Mouse (Mus musculus) limb, embryonic 14.5 days (tissue): ENCODE measurements around the gene Lig4. TPM values are rescaled to one million over a fixed set of nuclear protein-coding genes. Genes with fewer than 3 reads are reported as not detected.
A peak's percentile ranks its signal among the peaks of the same experiment; 100 is the strongest.

Source experiments
- ATAC-seq: fragments of 200-750 bp; cut with Nextera tagmentation; 2 replicates; pipeline ENCODE4 v1.8.0; 2017; ENCODE audit warnings: low read depth, moderate number of reproducible peaks, moderate TSS enrichment; ENCODE audit not compliant: low FRiP score
- DNase-seq: peaks from one replicate; pipeline ENCODE4 v3.0.0-alpha.2; 2015; ENCODE audit warnings: low spot score
- H3K27ac ChIP-seq: fragments of 300-500 bp; sonication (generic); replicated peaks from 2 replicates; pipeline ENCODE4 v1.5.1; 2014; ENCODE audit warnings: low read depth, mild to moderate bottlenecking, low read length, moderate library complexity, mixed read lengths
- H3K27me3 ChIP-seq: fragments of 300-500 bp; sonication (generic); 2 replicates; pipeline ENCODE4 v1.6.1; 2014; ENCODE audit warnings: low read length, mixed read lengths; ENCODE audit not compliant: control insufficient read depth, insufficient read depth
- H3K36me3 ChIP-seq: fragments of 300-500 bp; sonication (generic); 2 replicates; pipeline ENCODE4 v1.6.1; 2014; ENCODE audit warnings: mild to moderate bottlenecking, low read length, moderate library complexity, mixed read lengths; ENCODE audit not compliant: control insufficient read depth, insufficient read depth
- H3K4me1 ChIP-seq: fragments of 300-500 bp; sonication (generic); 2 replicates; pipeline ENCODE4 v1.6.1; 2014; ENCODE audit warnings: antibody characterized with exemption, low read length, mixed read lengths; ENCODE audit not compliant: control insufficient read depth, insufficient read depth
- H3K4me2 ChIP-seq: fragments of 300-500 bp; sonication (generic); replicated peaks from 2 replicates; pipeline ENCODE4 v1.6.1; 2014; ENCODE audit warnings: low read depth, mild to moderate bottlenecking, low read length, moderate library complexity; ENCODE audit not compliant: severe bottlenecking
- H3K4me3 ChIP-seq: fragments of 300-500 bp; sonication (generic); replicated peaks from 2 replicates; pipeline ENCODE4 v1.5.1; 2014; ENCODE audit warnings: low read length
- H3K9ac ChIP-seq: fragments of 300-500 bp; sonication (generic); 2 replicates; pipeline ENCODE4 v1.6.1; 2014; ENCODE audit warnings: mild to moderate bottlenecking, low read depth, low read length, moderate library complexity; ENCODE audit not compliant: severe bottlenecking
- H3K9me3 ChIP-seq: fragments of 300-500 bp; sonication (generic); 2 replicates; pipeline ENCODE4 v1.6.1; 2016; ENCODE audit warnings: low read length; ENCODE audit not compliant: control insufficient read depth
- POLR2A ChIP-seq: fragments of 200-500 bp; IDR thresholded peaks from 2 replicates; pipeline ENCODE4 v1.8.0; 2012; ENCODE audit warnings: inconsistent platforms, mild to moderate bottlenecking, moderate library complexity, borderline replicate concordance; ENCODE audit not compliant: insufficient read depth, insufficient read length; ENCODE audit errors: extremely low read depth
- WGBS: fragments of 180-500 bp; shearing (Covaris S2); extraction: QIAGEN DNeasy Blood & Tissue Kit; methylation state at CpG from one replicate; pipeline ENCODE4 v1.1.7; 2014; 5-methylcytosine and 5-hydroxymethylcytosine counted together
- polyA plus RNA-seq, 2 experiments: library from polyadenylated mRNA; depleted of rRNA in 1 of 2; stranded (reverse) in 1 of 2; unstranded in 1 of 2; fragments of >200 nt; fragmentation: Nextera tagmentation in 1 of 2; extraction: Ambion mirVana in 1 of 2; gene quantifications; 2 replicates each; pipeline versions ENCODE4 v1.2.1 to v1.2.3; 2012 to 2014

Gene Lig4
- 3.6 and 4.5 TPM in 2 replicates for polyA plus RNA-seq (2012; rRNA removed)
- polyA plus RNA-seq (2014; fragmentation: Nextera tagmentation; extraction: Ambion mirVana), result 5.0 and 5.3 TPM in 2 replicates

DNA sequence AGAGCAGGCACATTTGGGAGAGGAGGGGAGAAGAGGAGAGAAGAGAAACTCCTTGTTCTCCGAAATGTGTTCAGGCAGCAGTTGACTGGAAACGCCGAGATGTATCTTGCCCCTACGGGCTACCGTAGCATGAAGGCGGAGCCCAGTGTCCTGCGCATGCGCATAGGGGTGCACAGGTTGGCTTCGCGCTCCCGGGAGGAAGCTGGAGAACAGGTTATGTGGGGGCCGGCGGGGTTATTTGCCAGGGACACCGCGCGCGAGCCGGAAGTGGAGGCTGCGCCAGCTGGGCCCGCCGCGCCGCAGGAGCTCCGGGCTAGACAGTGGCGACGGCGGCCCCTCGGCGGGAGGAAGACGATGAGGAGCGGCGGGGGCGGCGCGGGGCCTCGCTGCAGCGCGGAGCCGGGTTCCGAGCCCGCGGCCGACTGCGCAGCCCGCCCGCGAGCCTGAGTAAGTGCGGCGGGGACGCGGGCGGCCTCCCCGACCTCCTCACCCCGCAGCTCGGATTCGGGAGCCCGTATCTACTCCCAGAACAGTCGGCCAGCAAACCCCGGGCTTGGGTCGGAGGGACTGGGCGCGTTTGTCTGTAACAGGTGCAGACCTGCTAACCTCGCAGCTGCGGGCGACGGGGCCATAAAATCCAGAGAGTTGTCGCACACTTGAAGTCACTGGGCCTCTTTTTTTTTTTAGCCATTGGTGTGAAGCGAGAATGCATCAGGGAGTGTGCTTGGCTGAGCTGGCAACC is at the start of gene Lig4, which contains the start of gene Abhd13:
Gene Lig4 (minus strand): TSS at position 114 of the 742 bp plus-strand sequence.
Gene Abhd13 (plus strand): TSS at position 135 of the 742 bp plus-strand sequence.
- TF ChIP-seq POLR2A, result peak; percentile 48; the same call in 1 of the 2 replicates
- H3K4me2 ChIP-seq, result peak within 1 kb of the TSS; percentile 48
- H3K4me1 ChIP-seq, result peaks cover 25% of the 10 kb centered on the region
- no peaks in the 10 kb centered on the region for H3K27me3 ChIP-seq
- H3K27ac ChIP-seq, result peak within 1 kb of the TSS; percentile 68
- peaks cover 8% of the 10 kb centered on the region for H3K36me3 ChIP-seq
- H3K9ac ChIP-seq, result peak within 1 kb of the TSS; percentile 80
- peak within 1 kb of the TSS; percentile 70 for H3K4me3 ChIP-seq
- no peaks in the 10 kb centered on the region for H3K9me3 ChIP-seq
- WGBS, result under 1% methylated on average over 53 of the region's 68 CpGs
- peak; percentile 97 for DNase-seq
- ATAC-seq, result peak; percentile 81

DNA sequence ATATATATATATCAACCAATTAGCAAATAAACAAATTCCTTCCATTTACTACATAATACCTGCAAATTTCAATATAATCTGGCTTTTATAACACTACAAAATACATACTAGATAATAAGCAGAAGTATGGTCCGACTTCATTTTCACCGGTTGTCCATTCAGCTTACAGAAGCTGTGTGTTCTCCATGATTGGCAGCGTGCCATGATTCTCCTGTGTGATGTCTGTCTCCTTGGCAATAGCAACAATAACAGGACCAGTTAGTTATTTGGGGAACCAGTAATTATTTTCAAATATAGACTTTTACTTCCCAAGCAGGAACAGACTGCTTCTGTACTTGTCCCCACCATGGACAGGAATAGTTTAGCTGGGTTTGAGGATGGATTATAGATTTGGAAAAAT is 39.7 kb upstream of the Lig4 start:
- no peak; the same call in 1 of the 2 replicates for ATAC-seq

DNA sequence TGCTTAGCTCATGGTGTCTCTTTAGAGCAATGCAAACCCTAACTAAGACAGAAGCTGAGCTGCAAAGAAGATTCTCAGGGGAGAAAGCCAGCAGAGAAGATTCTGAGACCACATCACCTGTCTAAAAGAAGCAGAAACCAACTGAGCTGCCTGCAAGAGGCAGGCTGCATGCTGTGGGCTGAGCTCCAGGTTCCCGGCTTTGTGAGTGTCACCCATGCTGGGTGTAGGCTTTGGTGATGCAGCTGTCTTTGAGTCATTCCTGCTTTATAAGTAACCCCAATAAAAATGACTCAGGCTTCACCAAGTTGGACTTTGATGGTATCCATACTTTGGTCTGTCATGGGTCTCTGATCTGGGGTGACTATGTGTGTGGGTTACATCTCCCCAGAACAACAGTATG is 38.8 kb upstream of the Lig4 start:
- WGBS, result 74% methylated on average over 1 of the region's 1 CpGs
- H3K27me3 ChIP-seq, result no peaks in the 10 kb centered on the region
- H3K9ac ChIP-seq, result no peak overlapping the region
- H3K9me3 ChIP-seq, result no peaks in the 10 kb centered on the region
- ATAC-seq (no peak), DNase-seq (no peak)
- H3K4me3 ChIP-seq, result no peak overlapping the region
- H3K4me2 ChIP-seq, result no peak overlapping the region
- TF ChIP-seq POLR2A, result no peak
- no peak overlapping the region for H3K27ac ChIP-seq
- H3K4me1 ChIP-seq, result no peaks in the 10 kb centered on the region
- H3K36me3 ChIP-seq, result no peaks in the 10 kb centered on the region

More for the DNA sequence above, 39.7 kb upstream of the Lig4 start:
- Histone ChIP-seq H3K27ac (no peak overlapping the region), H3K9ac (no peak overlapping the region), H3K36me3 (no peaks in the 10 kb centered on the region), H3K4me2 (no peak overlapping the region), H3K27me3 (no peaks in the 10 kb centered on the region), H3K4me3 (no peak overlapping the region), H3K4me1 (no peaks in the 10 kb centered on the region), H3K9me3 (no peaks in the 10 kb centered on the region)
- WGBS, result 80% methylated on average over 3 of the region's 3 CpGs
- no peak for TF ChIP-seq POLR2A
- DNase-seq, result peak; percentile 22

DNA sequence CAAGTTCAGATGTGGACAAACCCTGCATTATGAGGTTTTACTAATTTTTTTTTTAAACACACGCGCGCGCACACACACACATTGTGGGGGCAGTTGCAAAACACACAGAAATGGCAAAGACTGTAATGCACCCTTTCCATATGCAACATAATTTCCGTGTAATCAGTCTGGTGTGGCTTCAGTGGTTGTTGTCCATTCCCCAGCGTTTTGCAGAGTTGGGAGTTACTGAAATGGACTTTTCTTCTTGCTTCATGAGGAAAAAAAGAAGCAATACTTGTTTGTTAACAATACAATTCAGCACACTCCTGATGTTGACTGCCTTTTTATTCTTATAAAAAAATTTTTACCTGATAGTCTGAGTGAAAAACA is 30.2 kb upstream of the Lig4 start:
- Histone ChIP-seq H3K27ac (no peak overlapping the region), H3K4me2 (peak overlapping the region; percentile 68), H3K9ac (no peak overlapping the region), H3K4me3 (peak overlapping the region; percentile 35), H3K9me3 (no peaks in the 10 kb centered on the region), H3K4me1 (peaks cover 19% of the 10 kb centered on the region), H3K27me3 (no peaks in the 10 kb centered on the region), H3K36me3 (no peaks in the 10 kb centered on the region)
- 36% methylated on average over 6 of the region's 6 CpGs for WGBS
- no peak for TF ChIP-seq POLR2A
- ATAC-seq (no peak), DNase-seq (no peak)

DNA sequence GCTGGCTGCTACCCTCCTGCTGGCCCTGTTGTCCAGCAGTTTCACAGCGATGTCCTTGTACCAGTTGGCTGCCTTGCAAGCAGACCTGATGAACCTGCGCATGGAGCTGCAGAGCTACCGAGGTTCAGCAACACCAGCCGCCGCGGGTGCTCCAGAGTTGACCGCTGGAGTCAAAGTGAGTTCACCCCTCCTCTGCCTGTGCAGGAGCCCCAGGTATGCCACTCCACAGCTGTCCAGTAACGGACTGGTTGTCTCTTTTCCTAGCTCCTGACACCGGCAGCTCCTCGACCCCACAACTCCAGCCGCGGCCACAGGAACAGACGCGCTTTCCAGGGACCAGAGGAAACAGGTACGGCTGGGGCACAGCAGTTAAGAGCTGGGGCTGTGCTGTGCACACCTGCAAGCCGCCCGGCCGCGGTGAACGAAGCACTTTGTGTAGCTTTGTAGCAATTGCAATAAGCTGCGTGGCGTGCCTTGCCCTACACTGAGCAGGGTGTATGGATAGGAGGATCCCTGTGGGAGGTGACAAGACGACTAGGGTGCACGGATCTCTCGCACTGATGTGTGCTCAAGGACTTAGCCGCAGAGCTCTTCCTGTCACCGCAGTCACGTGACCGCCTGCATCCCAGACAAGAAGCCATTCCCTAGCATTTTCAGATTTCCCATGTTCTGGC is 29.6 kb upstream of the Lig4 start:
- peak; percentile 25 for DNase-seq

More for the DNA sequence above, 29.6 kb upstream of the Lig4 start:
- Histone ChIP-seq H3K27me3 (no peaks in the 10 kb centered on the region), H3K27ac (no peak overlapping the region), H3K36me3 (no peaks in the 10 kb centered on the region), H3K9me3 (no peaks in the 10 kb centered on the region), H3K4me1 (peaks cover 19% of the 10 kb centered on the region), H3K9ac (peak overlapping the region; percentile 45), H3K4me2 (peak overlapping the region; percentile 68), H3K4me3 (peak overlapping the region; percentile 35)
- WGBS, result 4% methylated on average over 29 of the region's 29 CpGs
- peak; percentile 41; the same call in 1 of the 2 replicates for ATAC-seq
- TF ChIP-seq POLR2A, result no peak
